Mouse (Mus musculus) MEL (cell line): ENCODE measurements around the gene Pyroxd2.

ENCODE experiments used
- CTCF ChIP-seq, 3 experiments: IDR thresholded peaks in 2 of 3; conservative IDR thresholded peaks in 1 of 3; 2 replicates each; pipeline ENCODE4 v1.5.1; 2011 to 2012; ENCODE audit warnings: low read length in 3 of 3, low read depth in 2 of 3, mild to moderate bottlenecking in 2 of 3, improper control_type of control experiment in 1 of 3, inconsistent platforms in 1 of 3, mixed read lengths in 1 of 3, moderate library complexity in 1 of 3; ENCODE audit not compliant: control insufficient read depth in 1 of 3, insufficient read depth in 1 of 3, poor library complexity in 1 of 3, severe bottlenecking in 1 of 3
- EP300 ChIP-seq, 2 experiments: IDR thresholded peaks; 2 replicates each; pipeline ENCODE4 v1.6.1; 2011; ENCODE audit warnings: improper control_type of control experiment in 2 of 2, low read length in 2 of 2, low read depth in 1 of 2, mild to moderate bottlenecking in 1 of 2
- MAFK ChIP-seq: IDR thresholded peaks from 2 replicates; pipeline ENCODE4 v1.6.1; 2011; ENCODE audit warnings: low read depth, mild to moderate bottlenecking, low read length, improper control_type of control experiment, borderline replicate concordance
- MXI1 ChIP-seq: IDR thresholded peaks from 2 replicates; pipeline ENCODE4 v1.6.1; 2011; ENCODE audit warnings: mild to moderate bottlenecking, low read depth, low read length, improper control_type of control experiment
- POLR2A ChIP-seq, 2 experiments: IDR thresholded peaks; 2 replicates each; pipeline ENCODE4 v1.6.1; 2011 to 2012; ENCODE audit warnings: low read length in 2 of 2, mild to moderate bottlenecking in 2 of 2, control low read depth in 1 of 2, improper control_type of control experiment in 1 of 2, low read depth in 1 of 2, moderate library complexity in 1 of 2; ENCODE audit not compliant: control insufficient read depth in 1 of 2, insufficient read depth in 1 of 2, poor library complexity in 1 of 2
- POLR2AphosphoS5 ChIP-seq: IDR thresholded peaks from 2 replicates; pipeline ENCODE4 v1.6.1; 2012; ENCODE audit warnings: low read depth, borderline replicate concordance, mild to moderate bottlenecking, inconsistent platforms, low read length, moderate library complexity, mixed read lengths
- RCOR1 ChIP-seq: IDR thresholded peaks from 2 replicates; pipeline ENCODE4 v1.6.1; 2012; ENCODE audit warnings: low read depth, mild to moderate bottlenecking, inconsistent platforms, low read length, improper control_type of control experiment
- ZC3H11A ChIP-seq: IDR thresholded peaks from 2 replicates; pipeline ENCODE4 v1.6.1; 2012; ENCODE audit warnings: low read depth, mild to moderate bottlenecking, inconsistent platforms, low read length, improper control_type of control experiment
- ZKSCAN1 ChIP-seq: IDR thresholded peaks from 2 replicates; pipeline ENCODE4 v1.6.1; 2012; ENCODE audit warnings: low read depth, mild to moderate bottlenecking, inconsistent platforms, low read length, improper control_type of control experiment, moderate library complexity

DNA sequence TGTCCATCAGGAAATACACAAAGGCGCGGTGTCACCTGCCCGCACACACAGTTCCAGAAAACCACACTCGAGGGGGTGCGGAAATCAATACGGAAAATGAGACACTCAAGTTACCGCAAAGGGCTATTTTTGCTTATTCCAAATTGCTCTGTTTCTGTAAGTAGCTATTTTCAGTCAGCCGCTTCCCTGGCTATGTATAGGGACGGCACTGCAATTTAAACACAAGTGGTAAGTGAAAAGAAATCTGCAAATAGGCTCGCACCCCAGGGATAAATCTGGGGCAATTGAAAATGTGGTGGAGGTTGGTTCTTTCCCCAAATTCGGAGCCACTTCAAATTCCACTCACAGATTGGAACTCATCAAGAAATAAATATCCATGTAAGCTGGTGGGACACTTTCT, 63.3 kb downstream of the Pyroxd2 start:
- no peak for TF ChIP-seq CTCF (IDR thresholded peaks at IDR 0.05 in 2 of 3, conservative IDR thresholded peaks at IDR 0.05 in 1 of 3; ENCODE audit: control insufficient read depth in 1 of 3, insufficient read depth in 1 of 3, low read depth in 2 of 3, low read length in 3 of 3, poor library complexity in 1 of 3, severe bottlenecking in 1 of 3)
- TF ChIP-seq MXI1: no peak
- TF ChIP-seq EP300 (IDR thresholded peaks at IDR 0.05; ENCODE audit: low read depth in 1 of 2, low read length in 2 of 2): no peak
- TF ChIP-seq ZKSCAN1: no peak
- TF ChIP-seq MAFK: no peak
- no peak for TF ChIP-seq ZC3H11A
- no peak for TF ChIP-seq POLR2A (IDR thresholded peaks at IDR 0.05; ENCODE audit: control insufficient read depth in 1 of 2, insufficient read depth in 1 of 2, low read depth in 1 of 2, low read length in 2 of 2, poor library complexity in 1 of 2)
- no peak for TF ChIP-seq RCOR1
- TF ChIP-seq POLR2AphosphoS5: no peak
